Mouse (Mus musculus): ENCODE results near the gene Mtcl1. TPM values are rescaled to one million over a fixed set of nuclear protein-coding genes. Genes with fewer than 3 reads are reported as not detected.

Mtcl1 gene
- total and polyA plus RNA-seq, 2 experiments from 2014 or later = 10.8 to 25.2 TPM

- no peak for DNase-seq (ENCODE audit: low spot score)
- WGBS = 83% methylated on average over 14 of the region's 14 CpGs
These were observed 127.6 kb downstream of the Mtcl1 start for GRCm38 (mm10) chr17:66321933-66322332.

GRCm38 (mm10) chr17:66320716-66321372, 128.7 kb downstream of the Mtcl1 start:
- WGBS = 73% methylated on average over 20 of the region's 20 CpGs
- peak; percentile 66 for DNase-seq (ENCODE audit: low spot score)

More at GRCm38 (mm10) chr17:66321933-66322332, 127.6 kb downstream of the Mtcl1 start:
- Histone ChIP-seq H3K27ac (ENCODE audit: low read depth, low read length) (no peak overlapping the region), H3K4me3 (ENCODE audit: low read depth, low read length) (no peak overlapping the region), H3K4me2 (ENCODE audit: low read depth, low read length, poor library complexity, severe bottlenecking) (no peak overlapping the region), H3K36me3 (ENCODE audit: insufficient read depth, low read length) (no peaks in the 10 kb centered on the region), H3K9me3 (ENCODE audit: low read length) (no peaks in the 10 kb centered on the region), H3K4me1 (ENCODE audit: insufficient read depth, low read length) (peaks cover 6% of the 10 kb centered on the region; the same call in 1 of the 2 replicates), H3K9ac (replicated peaks; ENCODE audit: low read length, poor library complexity, severe bottlenecking) (no peak overlapping the region), H3K27me3 (ENCODE audit: insufficient read depth, low read length) (no peaks in the 10 kb centered on the region)
- ATAC-seq (ENCODE audit: low FRiP score) = no peak
- no peak for TF ChIP-seq CTCF (IDR thresholded peaks at IDR 0.05)

GRCm38 (mm10) chr17:66318031-66318430, 131.5 kb downstream of the Mtcl1 start:
- ATAC-seq (ENCODE audit: low FRiP score) (no peak), DNase-seq (ENCODE audit: low spot score) (no peak)
- peaks cover 3% of the 10 kb centered on the region; the same call in 1 of the 2 replicates for H3K4me1 ChIP-seq (ENCODE audit: insufficient read depth, low read length)
- TF ChIP-seq CTCF (IDR thresholded peaks at IDR 0.05) = peak; percentile 29
- H3K9me3 ChIP-seq (ENCODE audit: low read length) = no peaks in the 10 kb centered on the region
- H3K9ac ChIP-seq (replicated peaks; ENCODE audit: low read length, poor library complexity, severe bottlenecking) = no peak overlapping the region
- no peak overlapping the region for H3K4me3 ChIP-seq (ENCODE audit: low read depth, low read length)
- no peaks in the 10 kb centered on the region for H3K27me3 ChIP-seq (ENCODE audit: insufficient read depth, low read length)
- H3K27ac ChIP-seq (ENCODE audit: low read depth, low read length) = no peak overlapping the region
- H3K36me3 ChIP-seq (ENCODE audit: insufficient read depth, low read length) = no peaks in the 10 kb centered on the region
- WGBS = 59% methylated on average over 3 of the region's 3 CpGs
- no peak overlapping the region for H3K4me2 ChIP-seq (ENCODE audit: low read depth, low read length, poor library complexity, severe bottlenecking)

More at GRCm38 (mm10) chr17:66320716-66321372, 128.7 kb downstream of the Mtcl1 start:
- no peak overlapping the region for H3K9ac ChIP-seq (replicated peaks; ENCODE audit: low read length, poor library complexity, severe bottlenecking)
- no peak overlapping the region for H3K4me2 ChIP-seq (ENCODE audit: low read depth, low read length, poor library complexity, severe bottlenecking)
- no peak overlapping the region for H3K27ac ChIP-seq (ENCODE audit: low read depth, low read length)
- peaks cover 3% of the 10 kb centered on the region; the same call in 1 of the 2 replicates for H3K4me1 ChIP-seq (ENCODE audit: insufficient read depth, low read length)
- ATAC-seq (ENCODE audit: low FRiP score) = no peak
- H3K27me3 ChIP-seq (ENCODE audit: insufficient read depth, low read length) = no peaks in the 10 kb centered on the region
- no peak for TF ChIP-seq CTCF (IDR thresholded peaks at IDR 0.05)
- H3K36me3 ChIP-seq (ENCODE audit: insufficient read depth, low read length) = no peaks in the 10 kb centered on the region
- H3K4me3 ChIP-seq (ENCODE audit: low read depth, low read length) = no peak overlapping the region
- no peaks in the 10 kb centered on the region for H3K9me3 ChIP-seq (ENCODE audit: low read length)

GRCm38 (mm10) chr17:66317576-66317975, 132.0 kb downstream of the Mtcl1 start:
- WGBS = 89% methylated on average over 4 of the region's 4 CpGs
- TF ChIP-seq CTCF (IDR thresholded peaks at IDR 0.05) = no peak

GRCm38 (mm10) chr17:66317156-66317555, 132.4 kb downstream of the Mtcl1 start:
- no peak for TF ChIP-seq CTCF (IDR thresholded peaks at IDR 0.05)
- Histone ChIP-seq H3K9me3 (ENCODE audit: low read length) (no peaks in the 10 kb centered on the region), H3K36me3 (ENCODE audit: insufficient read depth, low read length) (no peaks in the 10 kb centered on the region), H3K4me1 (ENCODE audit: insufficient read depth, low read length) (peaks cover 3% of the 10 kb centered on the region; the same call in 1 of the 2 replicates), H3K9ac (replicated peaks; ENCODE audit: low read length, poor library complexity, severe bottlenecking) (no peak overlapping the region), H3K4me2 (ENCODE audit: low read depth, low read length, poor library complexity, severe bottlenecking) (no peak overlapping the region), H3K27ac (ENCODE audit: low read depth, low read length) (no peak overlapping the region), H3K27me3 (ENCODE audit: insufficient read depth, low read length) (no peaks in the 10 kb centered on the region), H3K4me3 (ENCODE audit: low read depth, low read length) (no peak overlapping the region)
- WGBS = 92% methylated on average over 5 of the region's 5 CpGs
- DNase-seq (ENCODE audit: low spot score) (no peak), ATAC-seq (ENCODE audit: low FRiP score) (no peak)

More at GRCm38 (mm10) chr17:66317576-66317975, 132.0 kb downstream of the Mtcl1 start:
- Histone ChIP-seq H3K27me3 (ENCODE audit: insufficient read depth, low read length) (no peaks in the 10 kb centered on the region), H3K9ac (replicated peaks; ENCODE audit: low read length, poor library complexity, severe bottlenecking) (no peak overlapping the region), H3K4me2 (ENCODE audit: low read depth, low read length, poor library complexity, severe bottlenecking) (no peak overlapping the region), H3K36me3 (ENCODE audit: insufficient read depth, low read length) (no peaks in the 10 kb centered on the region), H3K27ac (ENCODE audit: low read depth, low read length) (no peak overlapping the region), H3K4me1 (ENCODE audit: insufficient read depth, low read length) (peaks cover 3% of the 10 kb centered on the region; the same call in 1 of the 2 replicates), H3K4me3 (ENCODE audit: low read depth, low read length) (no peak overlapping the region), H3K9me3 (ENCODE audit: low read length) (no peaks in the 10 kb centered on the region)
- no peak for DNase-seq (ENCODE audit: low spot score)
- ATAC-seq (ENCODE audit: low FRiP score) = no peak

- 16% methylated on average over 10 of the region's 10 CpGs for WGBS
- Histone ChIP-seq H3K9me3 (ENCODE audit: low read length) (no peaks in the 10 kb centered on the region), H3K4me1 (ENCODE audit: insufficient read depth, low read length) (peaks cover 3% of the 10 kb centered on the region; the same call in 1 of the 2 replicates), H3K27ac (ENCODE audit: low read depth, low read length) (peak overlapping the region; percentile 34; the same call in 1 of the 2 replicates), H3K4me3 (ENCODE audit: low read depth, low read length) (no peak overlapping the region), H3K4me2 (ENCODE audit: low read depth, low read length, poor library complexity, severe bottlenecking) (0 out of 2 replicates have a peak overlapping the region, but pooled peaks have one; percentile 1), H3K36me3 (ENCODE audit: insufficient read depth, low read length) (no peaks in the 10 kb centered on the region), H3K27me3 (ENCODE audit: insufficient read depth, low read length) (no peaks in the 10 kb centered on the region), H3K9ac (replicated peaks; ENCODE audit: low read length, poor library complexity, severe bottlenecking) (no peak overlapping the region)
- TF ChIP-seq CTCF (IDR thresholded peaks at IDR 0.05) = no peak
- DNase-seq (ENCODE audit: low spot score) (no peak), ATAC-seq (ENCODE audit: low FRiP score) (no peak)
These were observed 134.1 kb downstream of the Mtcl1 start for GRCm38 (mm10) chr17:66315451-66315850.
